Mouse (Mus musculus) pancreas, adult 10 weeks (tissue): ENCODE data around the gene Mtch2. TPM values are rescaled to one million over a fixed set of nuclear protein-coding genes. Genes with fewer than 3 reads are reported as not detected.

Experiments
- polyA plus RNA-seq: library from polyadenylated mRNA; stranded (reverse); fragments of 350-450 nt; fragmentation: Illumina TruSeq; extraction: RNeasy Lipid Tissue Mini Kit (QIAGEN cat#74804); gene quantifications from one replicate; pipeline ENCODE4 v1.2.3, GENCODE M21; 2015; ENCODE audit warnings: low read depth, low replicate concordance; ENCODE audit not compliant: insufficient read depth

The Mtch2 gene
- polyA plus RNA-seq, result 23.2 TPM

GRCm38 (mm10) chr2:90846955-90847680 lies at the start of gene Mtch2:
Gene Mtch2, plus strand, starts transcription at chr2:90847155.

GRCm38 (mm10) chr2:90885218-90886041 lies 38.5 kb downstream of the Mtch2 start, which contains the start of gene C1qtnf4:
Gene C1qtnf4, plus strand, starts transcription at chr2:90885860.

GRCm38 (mm10) chr2:90904076-90904855 lies 57.3 kb downstream of the Mtch2 start, which contains the start of the genes Kbtbd4 and Ndufs3:
Gene Kbtbd4, plus strand, starts transcription at chr2:90904740.
Gene Ndufs3, minus strand, starts transcription at chr2:90904827.

Other genes with a start within 250 kb of the Mtch2 start
- 7.0 TPM for gene Nup160, start 169.9 kb upstream of the Mtch2 start, polyA plus RNA-seq
- 17.3 TPM for gene Fnbp4, start 101.8 kb upstream of the Mtch2 start, polyA plus RNA-seq
- 0.30 TPM for gene Agbl2, start 64.4 kb upstream of the Mtch2 start, polyA plus RNA-seq
- 0.66 TPM for gene C1qtnf4, start 38.7 kb downstream of the Mtch2 start, polyA plus RNA-seq
- gene Kbtbd4, start 57.6 kb downstream of the Mtch2 start, polyA plus RNA-seq, result 2.6 TPM
- gene Ndufs3, start 57.7 kb downstream of the Mtch2 start, polyA plus RNA-seq, result 43.7 TPM
- 10.2 TPM for gene Celf1, start 93.2 kb downstream of the Mtch2 start, polyA plus RNA-seq
- gene Rapsn, start 188.5 kb downstream of the Mtch2 start, polyA plus RNA-seq, result not detected
- gene Psmc3, start 206.9 kb downstream of the Mtch2 start, polyA plus RNA-seq, result 33.6 TPM
- 20.6 TPM for gene Slc39a13, start 223.3 kb downstream of the Mtch2 start, polyA plus RNA-seq
- gene Spi1, start 235.2 kb downstream of the Mtch2 start, polyA plus RNA-seq, result 1.9 TPM